Mouse (Mus musculus) liver, adult 2 months (tissue): ENCODE data around the gene Gm21119.
"Not testable (repeated sequence)": the region's sequence is repeated elsewhere in the genome, so short reads cannot be mapped to it uniquely, and the experiment has no call there.

Experiments
- CTCF ChIP-seq: fragments of 200-500 bp; IDR thresholded peaks from 2 replicates; pipeline ENCODE4 v1.5.1; 2011; ENCODE audit warnings: low read depth, low read length, control low read depth
- POLR2A ChIP-seq: fragments of 200-500 bp; IDR thresholded peaks from 2 replicates; pipeline ENCODE4 v1.6.1; 2011; ENCODE audit warnings: low read length, control low read depth; ENCODE audit not compliant: insufficient read depth; ENCODE audit errors: extremely low read depth

- TF ChIP-seq CTCF, POLR2A: not testable (repeated sequence)
Measured at GRCm38 (mm10) chr8:20596842-20597708, 17.6 kb upstream of the Gm21119 start.
